Mouse (Mus musculus): ENCODE data around the gene Ick. TPM values are rescaled to one million over a fixed set of nuclear protein-coding genes. Genes with fewer than 3 reads are reported as not detected.

Ick gene
- polyA plus RNA-seq, 1 experiment from 2014 or later: 34.6 TPM

DNA sequence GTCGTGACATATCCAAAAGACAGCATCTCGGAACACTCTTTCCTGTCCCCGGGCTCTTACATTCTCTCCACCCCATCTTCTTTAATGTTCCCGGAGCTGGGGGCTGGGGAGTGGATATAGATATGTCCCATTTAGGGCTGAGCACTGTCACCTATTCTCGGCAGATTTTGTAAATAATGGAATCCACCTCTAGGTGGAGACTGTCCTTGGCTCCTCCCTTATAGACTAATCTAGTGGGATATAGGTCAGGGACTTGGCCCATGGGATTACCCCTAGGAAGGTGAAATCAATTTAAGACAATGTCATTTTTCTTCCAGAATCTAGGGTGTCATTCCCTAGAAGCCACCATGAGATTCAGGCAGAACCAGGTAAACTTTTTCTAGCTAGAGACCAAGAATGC lies 664 bp downstream of the Ick start:
- no peak overlapping the region for H3K27ac ChIP-seq
- peak overlapping the region; percentile 52; the same call in 1 of the 2 replicates for H3K9ac ChIP-seq
- H3K4me2 ChIP-seq (replicated peaks): peak overlapping the region; percentile 72
- no peaks in the 10 kb centered on the region for H3K9me3 ChIP-seq (ENCODE audit: control insufficient read depth, low read length)
- WGBS: 47% methylated on average over 5 of the region's 5 CpGs
- H3K36me3 ChIP-seq (replicated peaks; ENCODE audit: control insufficient read depth, insufficient read depth): no peaks in the 10 kb centered on the region
- no peaks in the 10 kb centered on the region for H3K27me3 ChIP-seq (ENCODE audit: control insufficient read depth, insufficient read depth, low read length)
- no peak for DNase-seq (ENCODE audit: low spot score)
- H3K4me1 ChIP-seq (replicated peaks; ENCODE audit: control insufficient read depth, insufficient read depth, low read length): peaks cover 13% of the 10 kb centered on the region
- H3K4me3 ChIP-seq (replicated peaks; ENCODE audit: low read length): peak overlapping the region; percentile 71
- no peak for ATAC-seq (ENCODE audit: low FRiP score)

DNA sequence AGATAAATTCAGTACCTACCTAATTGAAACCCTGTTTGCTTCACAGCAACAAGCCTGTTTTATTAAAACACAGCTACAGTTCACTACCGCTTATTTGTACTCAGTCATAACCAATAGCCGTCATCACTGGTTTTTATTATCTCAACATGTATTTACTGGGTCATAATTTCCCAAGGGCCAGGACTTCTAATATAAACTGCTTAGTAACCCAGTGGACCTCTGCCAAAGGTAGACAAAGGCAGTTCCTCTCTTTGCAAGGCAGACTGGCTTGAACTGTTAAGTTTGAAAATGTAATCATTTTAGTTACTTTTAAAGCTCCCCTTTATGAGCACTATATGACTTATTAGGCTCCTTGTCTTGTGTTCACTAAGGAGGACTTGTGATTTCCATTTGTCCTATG lies 2.5 kb downstream of the Ick start:
- H3K27me3 ChIP-seq (ENCODE audit: control insufficient read depth, insufficient read depth, low read length): no peaks in the 10 kb centered on the region
- H3K4me3 ChIP-seq (replicated peaks; ENCODE audit: low read length): no peak overlapping the region
- H3K4me2 ChIP-seq (replicated peaks): no peak overlapping the region
- no peak overlapping the region for H3K9ac ChIP-seq
- ATAC-seq (ENCODE audit: low FRiP score) (no peak), DNase-seq (ENCODE audit: low spot score) (no peak)
- WGBS: 91% methylated on average over 2 of the region's 2 CpGs
- peaks cover 24% of the 10 kb centered on the region for H3K4me1 ChIP-seq (replicated peaks; ENCODE audit: control insufficient read depth, insufficient read depth, low read length)
- no peak overlapping the region for H3K27ac ChIP-seq
- peaks cover under 1% of the 10 kb centered on the region; the same call in 1 of the 2 replicates for H3K36me3 ChIP-seq (replicated peaks; ENCODE audit: control insufficient read depth, insufficient read depth)
- H3K9me3 ChIP-seq (ENCODE audit: control insufficient read depth, low read length): no peaks in the 10 kb centered on the region

DNA sequence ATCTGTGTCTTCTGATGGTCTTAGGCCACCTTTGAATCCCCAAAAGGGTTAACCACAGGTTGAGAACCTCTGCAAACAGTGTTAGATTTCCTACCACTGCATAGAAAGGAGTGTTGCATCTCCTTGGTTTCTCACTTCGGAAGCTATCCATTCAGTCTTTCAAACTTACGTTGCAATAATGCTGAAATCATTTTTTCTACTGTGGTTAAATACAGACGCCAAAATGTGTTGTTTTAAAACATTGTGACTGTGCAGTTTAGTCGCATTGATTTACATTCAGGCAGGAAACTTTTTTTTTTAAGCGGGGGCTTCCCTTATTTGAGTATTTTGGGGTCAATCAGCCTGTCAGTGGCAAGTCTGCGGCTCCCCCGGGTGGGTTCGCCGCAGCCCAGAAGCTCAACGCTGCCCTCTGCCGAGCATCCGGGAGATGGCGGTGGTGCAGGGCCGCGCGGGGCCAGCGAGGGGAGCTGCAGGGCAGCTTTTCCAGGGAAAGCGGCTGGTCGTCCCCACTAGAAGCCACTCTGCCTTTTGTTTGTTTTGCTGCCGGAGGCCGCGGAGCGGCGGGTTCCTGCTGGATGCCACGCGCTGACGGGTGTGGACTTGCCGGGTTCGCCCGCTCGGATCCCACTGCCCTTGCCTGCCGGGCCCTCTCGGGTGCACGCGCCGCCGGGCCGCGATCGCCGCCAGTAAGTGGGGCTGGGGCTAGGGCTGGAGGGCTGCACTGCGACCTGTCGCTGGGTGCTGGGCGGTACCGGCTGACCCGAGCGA lies 4.0 kb downstream of the Ick start:
- H3K9me3 ChIP-seq (ENCODE audit: control insufficient read depth, low read length): no peaks in the 10 kb centered on the region
- peak overlapping the region; percentile 89 for H3K4me2 ChIP-seq (replicated peaks)
- H3K27ac ChIP-seq: peak overlapping the region; percentile 96
- no peaks in the 10 kb centered on the region for H3K27me3 ChIP-seq (ENCODE audit: control insufficient read depth, insufficient read depth, low read length)
- peak overlapping the region; percentile 84 for H3K4me3 ChIP-seq (replicated peaks; ENCODE audit: low read length)
- H3K36me3 ChIP-seq (replicated peaks; ENCODE audit: control insufficient read depth, insufficient read depth): peaks cover 5% of the 10 kb centered on the region; the same call in 1 of the 2 replicates
- H3K9ac ChIP-seq: peak overlapping the region; percentile 97
- peaks cover 18% of the 10 kb centered on the region for H3K4me1 ChIP-seq (replicated peaks; ENCODE audit: control insufficient read depth, insufficient read depth, low read length)
- peak; percentile 93 for DNase-seq (ENCODE audit: low spot score)
- WGBS: 2% methylated on average over 47 of the region's 47 CpGs
- ATAC-seq (ENCODE audit: low FRiP score): peak; percentile 84

DNA sequence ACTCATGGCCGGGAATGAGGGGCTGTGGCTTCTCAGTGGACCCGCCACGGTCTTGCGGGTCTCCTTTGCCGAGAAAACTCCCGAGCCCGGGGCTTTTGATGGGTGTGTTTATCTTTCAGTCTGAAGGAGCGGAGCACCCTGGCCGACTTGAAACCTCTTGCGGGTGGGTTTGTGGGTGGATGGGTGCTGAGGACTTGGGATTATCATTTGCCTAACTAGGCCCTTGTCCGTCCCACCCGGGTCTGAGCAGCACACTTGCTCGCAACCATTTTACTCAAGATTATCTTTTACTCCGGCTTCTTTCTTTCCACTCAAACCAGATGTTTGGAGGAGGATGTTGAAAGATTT lies 4.5 kb downstream of the Ick start:
- no peak; the same call in 1 of the 2 replicates for ATAC-seq (ENCODE audit: low FRiP score)
- Histone ChIP-seq H3K9ac (peak overlapping the region; percentile 97), H3K36me3 (replicated peaks; ENCODE audit: control insufficient read depth, insufficient read depth) (peaks cover 5% of the 10 kb centered on the region; the same call in 1 of the 2 replicates), H3K9me3 (ENCODE audit: control insufficient read depth, low read length) (no peaks in the 10 kb centered on the region), H3K4me1 (replicated peaks; ENCODE audit: control insufficient read depth, insufficient read depth, low read length) (peaks cover 18% of the 10 kb centered on the region), H3K4me3 (replicated peaks; ENCODE audit: low read length) (peak overlapping the region; percentile 84), H3K27me3 (ENCODE audit: control insufficient read depth, insufficient read depth, low read length) (no peaks in the 10 kb centered on the region), H3K27ac (peak overlapping the region; percentile 96), H3K4me2 (replicated peaks) (peak overlapping the region; percentile 89)
- DNase-seq (ENCODE audit: low spot score): peak; percentile 52
- WGBS: 1% methylated on average over 14 of the region's 14 CpGs

DNA sequence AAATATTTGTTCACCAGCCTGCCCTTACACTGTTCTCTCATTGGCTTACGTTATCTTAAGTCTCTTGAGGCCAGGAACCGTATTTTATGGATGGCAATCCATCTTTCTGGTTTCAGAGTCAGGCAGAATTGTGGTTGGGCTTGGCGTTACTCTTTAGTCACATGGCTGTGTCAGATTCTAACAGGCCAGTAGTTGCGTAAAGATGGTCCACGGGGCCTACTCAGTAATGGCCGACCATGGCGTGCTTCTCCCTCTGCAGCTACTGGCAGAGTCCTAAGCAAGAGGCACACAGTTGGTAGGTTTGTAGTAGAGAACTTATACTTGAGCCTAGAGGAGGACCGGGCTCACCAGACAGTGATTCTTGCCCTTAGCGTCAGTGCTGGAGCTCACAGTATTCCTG lies 6.8 kb downstream of the Ick start:
- Histone ChIP-seq H3K36me3 (replicated peaks; ENCODE audit: control insufficient read depth, insufficient read depth) (peaks cover 16% of the 10 kb centered on the region; the same call in 1 of the 2 replicates), H3K4me2 (replicated peaks) (peak overlapping the region; percentile 89), H3K4me3 (replicated peaks; ENCODE audit: low read length) (no peak overlapping the region), H3K27ac (no peak overlapping the region), H3K9ac (no peak overlapping the region), H3K27me3 (ENCODE audit: control insufficient read depth, insufficient read depth, low read length) (no peaks in the 10 kb centered on the region), H3K4me1 (replicated peaks; ENCODE audit: control insufficient read depth, insufficient read depth, low read length) (peaks cover 18% of the 10 kb centered on the region), H3K9me3 (ENCODE audit: control insufficient read depth, low read length) (no peaks in the 10 kb centered on the region)
- ATAC-seq (ENCODE audit: low FRiP score) (no peak), DNase-seq (ENCODE audit: low spot score) (no peak)
- 85% methylated on average over 9 of the region's 9 CpGs for WGBS

DNA sequence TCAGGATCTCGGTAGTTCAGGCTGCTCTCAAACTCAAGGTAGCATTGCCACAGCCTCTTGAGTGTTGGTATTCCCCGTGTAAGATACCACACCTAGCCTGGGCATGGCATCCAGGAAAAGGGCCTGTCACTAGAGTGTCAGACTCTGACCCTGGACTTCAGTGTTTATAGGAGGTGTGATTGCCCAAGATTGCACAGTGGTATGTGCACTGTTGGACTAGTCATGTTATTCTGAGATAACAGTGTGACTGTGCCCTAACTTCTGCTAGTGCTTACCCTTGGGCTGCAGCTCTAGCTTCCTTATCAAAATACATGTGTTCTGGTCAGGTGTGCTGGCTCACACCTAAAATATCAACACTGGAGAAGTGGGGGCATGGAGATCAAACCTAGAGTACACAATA lies 8.7 kb downstream of the Ick start:
- H3K4me2 ChIP-seq (replicated peaks): no peak overlapping the region
- H3K36me3 ChIP-seq (replicated peaks; ENCODE audit: control insufficient read depth, insufficient read depth): peaks cover 16% of the 10 kb centered on the region; the same call in 1 of the 2 replicates
- no peak overlapping the region for H3K4me3 ChIP-seq (replicated peaks; ENCODE audit: low read length)
- H3K27me3 ChIP-seq (ENCODE audit: control insufficient read depth, insufficient read depth, low read length): no peaks in the 10 kb centered on the region
- WGBS: 91% methylated on average over 2 of the region's 2 CpGs
- H3K9me3 ChIP-seq (ENCODE audit: control insufficient read depth, low read length): no peaks in the 10 kb centered on the region
- no peak for ATAC-seq (ENCODE audit: low FRiP score)
- no peak for DNase-seq (ENCODE audit: low spot score)
- no peak overlapping the region for H3K9ac ChIP-seq
- no peak overlapping the region for H3K27ac ChIP-seq
- H3K4me1 ChIP-seq (replicated peaks; ENCODE audit: control insufficient read depth, insufficient read depth, low read length): peaks cover 18% of the 10 kb centered on the region

DNA sequence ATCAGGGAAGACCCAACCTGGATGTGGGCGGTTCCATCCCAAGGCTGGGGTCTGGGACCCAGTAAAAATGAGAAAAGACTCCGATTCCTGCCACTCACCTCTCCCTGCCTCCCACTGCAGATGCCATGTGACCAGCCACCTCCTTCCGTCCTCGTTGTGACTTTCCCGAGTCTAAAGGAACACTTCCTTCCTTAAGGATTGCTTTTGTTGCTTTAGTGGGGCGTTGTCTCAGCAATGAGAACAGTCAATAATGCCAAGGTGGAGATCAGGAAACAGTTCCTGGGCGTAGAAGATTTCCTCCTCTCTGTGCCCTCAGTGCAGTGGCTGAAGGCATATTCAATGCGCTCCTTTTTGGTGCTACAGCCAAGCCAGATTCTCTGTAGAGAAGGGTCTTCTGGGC lies 12.4 kb downstream of the Ick start:
- ATAC-seq (ENCODE audit: low FRiP score) (no peak), DNase-seq (ENCODE audit: low spot score) (no peak)
- H3K9ac ChIP-seq: no peak overlapping the region
- no peaks in the 10 kb centered on the region for H3K27me3 ChIP-seq (ENCODE audit: control insufficient read depth, insufficient read depth, low read length)
- H3K9me3 ChIP-seq (ENCODE audit: control insufficient read depth, low read length): no peaks in the 10 kb centered on the region
- H3K27ac ChIP-seq: no peak overlapping the region
- H3K36me3 ChIP-seq (replicated peaks; ENCODE audit: control insufficient read depth, insufficient read depth): peaks cover 18% of the 10 kb centered on the region; the same call in 1 of the 2 replicates
- H3K4me2 ChIP-seq (replicated peaks): no peak overlapping the region
- peaks cover 9% of the 10 kb centered on the region for H3K4me1 ChIP-seq (replicated peaks; ENCODE audit: control insufficient read depth, insufficient read depth, low read length)
- WGBS: 89% methylated on average over 8 of the region's 8 CpGs
- H3K4me3 ChIP-seq (replicated peaks; ENCODE audit: low read length): no peak overlapping the region

DNA sequence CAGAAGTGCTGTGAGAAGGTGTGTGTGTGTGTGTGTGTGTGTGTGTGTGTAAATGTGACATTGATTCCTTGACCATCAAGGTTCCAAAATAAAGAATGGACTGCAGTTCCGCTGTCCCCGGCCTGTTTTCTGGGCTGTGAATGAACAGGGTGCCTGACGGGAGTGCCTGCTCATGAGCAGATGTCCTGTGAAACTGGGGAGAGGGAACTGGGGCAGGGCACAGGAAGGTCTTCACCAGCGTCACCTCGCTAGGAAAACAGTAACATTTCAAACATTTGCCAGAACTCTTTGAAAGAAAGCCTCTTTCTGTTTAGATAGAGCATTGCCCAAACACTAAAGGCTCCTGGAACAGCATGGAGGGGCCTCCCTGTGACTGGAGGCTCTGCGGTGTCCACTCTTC lies 13.0 kb downstream of the Ick start:
- H3K4me1 ChIP-seq (replicated peaks; ENCODE audit: control insufficient read depth, insufficient read depth, low read length): peaks cover 14% of the 10 kb centered on the region
- H3K4me2 ChIP-seq (replicated peaks): no peak overlapping the region
- H3K36me3 ChIP-seq (replicated peaks; ENCODE audit: control insufficient read depth, insufficient read depth): peaks cover 13% of the 10 kb centered on the region; the same call in 1 of the 2 replicates
- DNase-seq (ENCODE audit: low spot score): no peak
- 88% methylated on average over 6 of the region's 6 CpGs for WGBS
- no peak for ATAC-seq (ENCODE audit: low FRiP score)
- no peaks in the 10 kb centered on the region for H3K27me3 ChIP-seq (ENCODE audit: control insufficient read depth, insufficient read depth, low read length)
- H3K4me3 ChIP-seq (replicated peaks; ENCODE audit: low read length): no peak overlapping the region
- H3K27ac ChIP-seq: no peak overlapping the region
- H3K9ac ChIP-seq: no peak overlapping the region
- H3K9me3 ChIP-seq (ENCODE audit: control insufficient read depth, low read length): no peaks in the 10 kb centered on the region

DNA sequence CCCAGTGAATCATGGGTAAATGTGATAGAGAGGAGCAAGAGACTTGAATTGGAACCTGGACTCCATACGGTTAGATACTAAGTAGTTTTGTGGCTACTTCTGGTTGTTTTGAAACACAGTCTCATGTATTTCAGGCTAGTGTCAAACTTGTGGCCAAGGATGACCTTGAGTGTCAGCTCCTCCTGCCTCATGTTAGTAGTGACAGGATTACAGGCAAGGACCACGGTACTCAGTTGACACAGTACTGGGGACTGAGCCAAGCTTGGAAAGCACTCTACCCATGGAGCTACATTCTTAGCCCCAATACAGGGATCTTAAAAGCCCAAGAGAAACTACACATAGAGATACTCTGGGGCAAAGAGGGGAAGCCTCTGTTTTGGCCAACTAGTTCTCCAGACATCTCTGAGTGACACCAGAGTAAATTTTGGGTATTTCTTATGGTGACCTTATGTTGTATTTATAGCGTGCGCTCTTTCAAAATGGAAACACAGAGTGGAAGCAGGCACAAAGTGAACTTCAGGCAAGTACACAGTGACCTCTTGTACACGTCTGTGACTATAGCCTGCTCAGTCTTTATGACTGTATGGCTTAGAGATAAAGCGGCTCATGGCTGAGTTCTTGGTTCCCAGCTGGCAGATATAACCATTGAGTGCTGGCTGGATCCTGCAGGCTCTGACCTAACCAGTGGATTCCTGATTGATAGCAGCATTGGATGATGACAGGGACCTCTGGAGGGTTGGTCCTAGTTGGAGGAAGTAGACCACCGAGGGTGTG lies 14.1 kb downstream of the Ick start:
- 94% methylated on average over 7 of the region's 7 CpGs for WGBS
- no peak for ATAC-seq (ENCODE audit: low FRiP score)
- no peak overlapping the region for H3K27ac ChIP-seq

More for the DNA sequence above, 14.1 kb downstream of the Ick start:
- Histone ChIP-seq H3K36me3 (replicated peaks; ENCODE audit: control insufficient read depth, insufficient read depth) (peaks cover 13% of the 10 kb centered on the region; the same call in 1 of the 2 replicates), H3K27me3 (ENCODE audit: control insufficient read depth, insufficient read depth, low read length) (no peaks in the 10 kb centered on the region), H3K9ac (no peak overlapping the region), H3K4me1 (replicated peaks; ENCODE audit: control insufficient read depth, insufficient read depth, low read length) (peaks cover 14% of the 10 kb centered on the region), H3K4me3 (replicated peaks; ENCODE audit: low read length) (no peak overlapping the region), H3K4me2 (replicated peaks) (no peak overlapping the region), H3K9me3 (ENCODE audit: control insufficient read depth, low read length) (no peaks in the 10 kb centered on the region)
- no peak for DNase-seq (ENCODE audit: low spot score)
